Mouse (Mus musculus) brain, embryonic 14.5 days (tissue): ENCODE measurements at regions not wholly inside any gene's neighbourhood (a gene's known extent, or its start where the extent isn't known, plus 50 kb on each side); places are given as distances from the start of the nearest gene placed in this dataset.

Experiments
- CTCF ChIP-seq: fragments of 200-500 bp; IDR thresholded peaks from 2 replicates; pipeline ENCODE4 v1.5.1; 2012; ENCODE audit warnings: inconsistent platforms, mild to moderate bottlenecking, moderate library complexity, borderline replicate concordance; ENCODE audit not compliant: insufficient read depth, insufficient read length; ENCODE audit errors: extremely low read depth
- POLR2A ChIP-seq: fragments of 200-500 bp; IDR thresholded peaks from 2 replicates; pipeline ENCODE4 v1.6.1; 2012; ENCODE audit warnings: mild to moderate bottlenecking, inconsistent platforms, borderline replicate concordance; ENCODE audit not compliant: poor library complexity, insufficient read depth, insufficient read length, severe bottlenecking; ENCODE audit errors: extremely low read depth

GRCm38 (mm10) chr9:52280556-52280955, 112.2 kb upstream of the Zc3h12c start:
- TF ChIP-seq CTCF (no peak), POLR2A (no peak)
